Mouse (Mus musculus) retina, postnatal 1 day (tissue): Measurements from ENCODE around the gene Stk39.

ENCODE experiments used
- DNase-seq: peaks from one replicate; pipeline ENCODE4 v3.0.0-alpha.2; 2012

The Stk39 gene

DNA sequence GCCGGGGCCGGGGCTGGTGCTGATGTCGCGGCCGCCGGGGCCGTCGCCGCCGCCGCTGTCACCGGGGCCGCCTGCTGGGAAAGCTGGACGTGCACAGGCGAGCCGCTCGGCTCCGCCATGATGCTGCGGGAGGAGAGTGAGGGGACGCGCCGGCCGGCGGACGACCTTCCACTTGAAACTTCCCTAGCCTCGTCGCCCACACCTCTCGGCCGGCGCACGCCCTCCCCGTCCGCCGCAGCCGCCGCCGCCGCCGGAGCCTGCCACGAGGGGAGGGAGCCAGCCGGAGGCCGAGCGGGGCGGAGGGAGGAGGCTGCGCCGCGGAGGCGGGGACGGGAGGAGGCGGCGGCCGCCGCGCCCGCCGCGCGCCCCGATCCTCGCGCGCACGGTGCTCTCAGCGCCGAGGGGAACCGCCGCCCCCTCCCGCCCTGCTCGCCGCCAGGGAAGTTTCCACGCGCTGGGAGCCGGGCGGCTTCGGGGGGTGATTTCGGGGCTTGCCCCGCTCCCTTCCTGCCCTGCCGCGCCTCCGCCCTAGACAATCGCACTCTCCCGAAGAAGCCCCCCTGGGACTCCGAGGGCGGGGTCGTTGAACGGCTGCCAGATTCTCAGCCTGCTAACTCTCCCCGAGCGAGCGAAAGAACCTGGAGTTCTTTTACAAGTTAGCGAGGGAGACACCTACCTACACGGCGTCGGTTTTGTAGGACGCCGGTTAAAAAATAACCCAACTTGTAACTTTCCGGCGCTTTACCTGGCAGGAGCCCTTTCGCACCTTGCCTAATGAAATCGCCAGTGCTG is at the start of gene Stk39:
Stk39 (minus strand) TSS at position 510 of the 792 bp plus-strand sequence.
- peak; percentile 84 for DNase-seq

DNA sequence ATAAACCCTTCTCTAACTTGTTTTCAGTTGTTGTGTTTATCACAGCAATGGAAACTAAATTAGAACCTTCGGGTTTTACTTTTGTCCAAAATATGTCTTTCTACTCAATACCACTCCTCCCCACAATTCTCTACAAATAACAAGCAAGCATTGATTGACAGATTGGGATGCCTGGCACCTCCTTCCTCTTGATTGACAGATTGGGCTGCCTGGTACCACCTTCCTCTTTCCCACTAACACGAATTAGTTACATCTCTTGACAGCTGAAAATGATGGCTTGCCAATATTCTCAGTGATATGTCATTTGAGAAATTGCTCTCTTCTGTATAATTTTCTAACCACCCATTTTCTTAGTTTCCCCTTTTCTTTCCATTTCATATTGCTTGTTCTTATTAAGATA is 43.3 kb upstream of the Stk39 start:
- no peak for DNase-seq

DNA sequence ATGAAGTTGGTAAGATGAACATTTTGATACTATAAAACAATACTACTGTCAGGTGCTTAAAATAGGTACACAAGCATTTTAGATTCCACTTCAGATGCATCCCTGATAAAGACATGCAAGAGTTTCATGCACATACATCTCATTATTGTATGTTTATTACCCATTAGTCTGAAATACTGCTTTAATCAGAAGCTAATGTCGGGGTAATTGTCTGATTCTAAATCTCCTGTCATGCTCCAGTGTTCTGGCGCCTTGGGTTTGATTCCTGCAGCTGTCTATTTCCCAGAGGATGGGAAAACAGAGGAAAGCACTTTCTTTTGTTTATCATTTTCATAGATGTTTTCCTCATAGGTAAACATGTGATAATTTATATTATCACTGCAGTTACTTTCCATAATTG is 31.1 kb upstream of the Stk39 start:
- no peak for DNase-seq

DNA sequence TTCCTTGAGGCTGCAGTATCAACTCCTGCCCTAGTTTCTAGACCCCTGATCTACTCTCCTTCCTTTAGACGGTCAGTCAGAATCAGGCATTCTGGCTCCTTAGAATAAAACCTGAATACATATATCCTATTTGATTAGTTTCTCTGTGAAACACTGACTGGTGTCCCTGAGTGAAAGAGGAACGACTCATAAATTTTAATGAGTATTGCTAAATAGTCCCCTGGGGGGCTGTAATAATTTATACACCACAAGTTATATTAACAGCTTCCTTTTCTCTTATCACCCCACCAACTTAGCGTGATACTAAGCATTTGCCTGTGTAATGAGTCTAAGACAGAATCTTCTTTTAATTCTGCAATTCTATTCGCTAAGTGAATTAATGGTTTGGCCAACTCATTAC is 30.7 kb upstream of the Stk39 start:
- DNase-seq = peak; percentile 5

DNA sequence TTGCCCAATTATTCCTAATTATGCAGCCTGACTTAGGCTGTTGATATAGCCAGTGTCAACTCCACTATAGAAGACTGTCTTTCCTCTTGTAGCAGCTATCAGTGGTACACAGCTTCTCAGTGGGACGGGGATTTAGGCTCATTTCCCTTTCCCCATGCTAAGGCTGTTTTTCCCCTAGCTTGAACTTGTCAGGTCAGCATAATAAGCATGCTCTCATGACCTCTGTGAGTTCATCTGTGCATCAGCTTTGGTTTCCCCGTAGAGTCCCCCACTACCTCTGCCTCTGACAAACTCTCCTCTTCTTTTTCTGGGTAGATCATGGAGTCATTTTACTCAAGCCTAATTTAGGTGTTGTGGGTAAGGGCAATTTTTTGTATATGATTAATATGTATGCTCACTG is 30.2 kb upstream of the Stk39 start:
- DNase-seq = peak; percentile 5

DNA sequence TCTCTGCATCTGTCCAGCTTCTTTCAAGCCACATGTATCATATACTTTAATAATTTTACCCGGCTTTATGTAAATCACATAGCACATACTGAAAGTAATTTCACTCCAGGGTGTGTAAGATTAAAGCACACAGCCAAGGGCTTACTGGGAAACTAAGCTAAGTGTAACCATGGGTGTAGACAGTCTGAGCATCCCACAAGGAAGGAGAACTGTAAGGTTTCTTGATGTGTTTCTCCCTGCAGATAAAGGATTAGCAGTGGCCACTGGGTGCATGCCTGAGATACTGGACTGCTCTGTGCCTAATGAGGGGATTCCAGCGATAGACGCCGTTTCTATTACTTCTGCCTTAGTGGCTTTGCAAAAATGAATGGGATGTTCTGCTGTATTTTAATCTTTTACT is 14.2 kb upstream of the Stk39 start:
- DNase-seq = peak; percentile 36

DNA sequence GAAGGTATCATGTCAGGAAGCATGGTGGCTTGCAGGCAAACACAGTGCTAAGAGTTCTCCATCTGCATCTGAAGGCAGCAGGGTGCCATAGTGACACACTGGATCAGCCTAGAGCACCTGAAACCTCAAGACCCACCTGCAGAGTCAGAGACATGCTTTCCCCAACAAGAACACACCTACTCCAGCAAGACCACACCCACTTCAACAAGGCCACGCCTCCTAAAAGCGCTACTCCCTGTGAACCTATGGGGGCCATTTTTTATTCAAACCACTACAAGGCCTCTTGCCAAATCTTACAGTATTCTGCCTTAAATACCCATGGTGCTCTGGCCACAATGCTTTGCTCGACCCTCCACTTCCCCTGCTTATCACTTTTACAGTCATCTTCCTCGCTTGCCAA is 13.1 kb upstream of the Stk39 start:
- no peak for DNase-seq

DNA sequence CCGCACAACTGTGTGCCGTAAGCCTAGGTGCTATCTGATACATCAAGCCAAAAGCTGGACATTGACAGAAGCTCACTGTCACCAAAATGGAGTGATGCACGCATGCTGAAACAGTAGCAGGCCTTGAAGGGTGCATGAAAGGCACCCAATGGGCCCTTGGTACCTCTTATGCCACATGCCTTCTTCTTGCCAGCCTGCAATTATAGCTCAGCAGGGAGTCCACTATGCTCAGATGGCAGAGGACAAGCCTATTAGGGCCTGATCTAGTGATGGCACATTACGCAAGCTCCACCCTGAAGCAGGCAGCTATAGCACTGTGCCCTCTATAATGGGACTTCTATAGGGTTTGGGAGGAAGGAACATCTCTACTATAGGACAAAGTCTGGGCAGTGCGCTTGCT is 10.8 kb upstream of the Stk39 start:
- peak; percentile 65 for DNase-seq

DNA sequence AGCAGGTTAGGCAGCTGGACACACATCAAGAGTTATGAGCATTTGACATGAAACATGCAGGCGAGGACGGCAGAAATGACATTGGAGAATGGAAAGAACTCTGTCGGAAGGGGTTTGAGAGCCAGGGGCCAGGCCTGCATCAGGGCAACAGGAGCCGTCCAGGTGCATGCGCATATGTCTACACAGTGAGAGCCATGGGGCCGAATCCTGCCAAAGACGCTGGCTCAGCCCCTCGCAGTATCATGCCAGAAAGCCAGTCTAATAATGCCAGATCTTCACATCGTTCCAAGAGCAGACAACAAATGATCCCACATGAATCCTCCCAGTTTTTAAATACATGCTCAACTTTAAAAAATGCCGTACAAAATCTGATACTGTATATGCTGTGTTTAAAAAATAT is 7.8 kb upstream of the Stk39 start:
- no peak for DNase-seq

DNA sequence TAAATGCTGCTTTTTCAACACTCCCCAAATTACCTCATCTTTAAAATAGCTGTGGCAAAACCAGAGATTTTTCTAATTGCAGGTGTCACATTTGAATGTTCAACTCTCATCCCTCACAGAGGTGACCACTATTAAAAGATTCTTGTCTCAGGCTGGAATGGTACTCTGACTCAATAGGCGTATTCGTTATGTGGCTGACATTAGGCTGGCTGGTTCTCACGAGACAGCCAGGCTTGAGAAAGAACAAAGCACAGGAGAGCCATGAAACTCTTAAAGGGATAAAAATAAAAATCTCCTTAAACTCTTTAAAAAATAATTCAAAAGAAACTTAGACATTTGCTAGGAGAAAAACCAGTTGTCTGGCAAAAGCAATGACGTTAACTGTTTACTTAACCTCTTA is 853 bp upstream of the Stk39 start:
- DNase-seq = no peak

DNA sequence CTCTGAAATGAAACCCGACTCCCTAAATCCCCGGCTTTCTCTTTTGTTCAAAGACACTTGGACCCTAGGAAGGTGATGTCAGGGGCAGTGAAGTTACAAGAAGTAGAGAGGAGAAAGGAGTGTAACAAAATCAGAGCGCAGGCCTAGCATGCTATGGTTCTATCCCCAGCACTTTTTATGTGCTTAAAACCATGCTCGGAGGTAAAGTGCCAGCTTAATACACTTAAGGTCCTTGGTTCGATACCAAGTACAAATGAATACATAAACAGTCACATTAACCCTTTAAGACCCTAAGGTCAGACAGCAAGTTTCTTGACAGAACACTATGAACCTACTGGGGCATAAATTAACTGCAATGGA is 463 bp upstream of the Stk39 start:
- DNase-seq = no peak

DNA sequence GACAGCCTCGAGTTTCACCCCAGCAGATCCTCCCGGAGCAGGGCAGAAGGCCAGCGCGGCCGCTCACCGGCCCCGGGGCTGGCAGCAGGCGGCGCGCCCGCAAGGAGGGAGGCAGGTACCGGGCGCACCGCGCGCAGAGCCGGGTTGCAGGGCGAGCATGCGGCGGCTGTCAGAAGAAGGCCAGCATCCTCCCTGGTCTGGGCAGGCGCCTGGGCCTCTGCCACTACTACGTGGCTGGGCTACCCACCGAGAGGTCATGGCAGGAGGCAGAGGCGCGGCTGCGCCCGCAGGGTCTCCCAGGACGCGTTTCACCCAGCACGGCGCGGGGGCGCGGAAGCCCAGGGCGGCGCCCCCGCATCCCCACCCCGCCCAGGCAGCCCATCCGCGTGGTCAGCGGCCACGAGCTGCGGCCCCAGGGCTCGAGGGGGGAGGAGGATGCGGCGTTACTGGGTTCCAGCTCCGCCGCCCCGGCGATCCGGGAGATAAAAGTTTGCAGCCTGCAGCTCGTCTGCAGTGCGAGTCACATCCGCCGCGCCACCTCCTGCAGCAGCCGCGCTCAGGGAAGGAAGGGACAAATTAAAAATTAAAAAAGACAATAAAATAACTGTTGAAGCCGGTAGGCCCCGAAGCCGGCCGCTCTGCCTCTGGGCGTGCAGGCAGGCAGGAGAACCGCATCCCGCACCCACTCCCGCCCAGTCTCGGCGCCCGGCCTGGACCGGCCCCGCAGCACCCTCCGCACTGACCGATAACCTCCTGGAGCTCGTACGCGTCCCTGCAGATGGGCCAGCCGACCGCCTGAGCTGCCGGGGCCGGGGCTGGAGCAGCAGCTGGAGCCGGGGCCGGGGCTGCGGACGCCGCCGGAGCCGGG is 943 bp downstream of the Stk39 start:
- peak; percentile 77 for DNase-seq

DNA sequence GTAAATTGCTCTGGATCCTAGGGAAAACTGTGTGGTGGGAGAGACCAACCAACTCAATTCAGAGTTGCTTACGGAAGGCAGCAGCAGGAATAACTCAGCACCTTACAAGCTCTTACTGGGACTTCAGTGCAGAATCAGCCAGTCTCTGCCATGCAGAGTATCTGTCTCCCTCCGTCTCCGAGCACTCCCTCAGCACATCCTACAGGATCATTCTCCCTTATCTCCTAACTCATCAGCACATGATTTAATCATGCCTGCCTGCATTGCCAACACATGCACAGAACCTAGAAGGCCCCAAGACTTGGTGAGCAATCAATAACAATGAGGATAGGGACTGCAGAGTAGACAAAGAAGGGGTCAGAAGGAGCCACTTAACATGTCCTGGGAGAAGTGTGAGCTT is 2.6 kb downstream of the Stk39 start:
- DNase-seq = no peak

DNA sequence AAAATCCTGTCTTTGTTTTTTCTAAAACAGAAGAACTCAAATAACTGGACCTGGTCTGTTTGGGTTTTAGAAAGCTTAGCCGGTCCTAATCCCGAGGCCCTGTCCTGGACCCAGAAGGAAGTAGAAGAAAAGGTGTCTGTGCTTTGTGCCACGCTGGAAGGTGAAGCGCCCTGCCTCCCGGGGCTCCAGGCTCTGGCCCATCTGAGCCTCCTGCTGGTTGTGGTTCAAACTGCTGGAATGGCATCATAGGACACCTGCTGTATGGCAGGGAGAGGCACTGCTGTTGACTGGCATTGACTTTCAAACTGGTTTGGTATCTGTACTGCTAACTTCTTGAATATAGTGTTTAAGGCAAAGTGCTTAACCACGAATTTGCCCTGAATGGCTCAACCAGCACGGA is 3.4 kb downstream of the Stk39 start:
- peak; percentile 44 for DNase-seq

DNA sequence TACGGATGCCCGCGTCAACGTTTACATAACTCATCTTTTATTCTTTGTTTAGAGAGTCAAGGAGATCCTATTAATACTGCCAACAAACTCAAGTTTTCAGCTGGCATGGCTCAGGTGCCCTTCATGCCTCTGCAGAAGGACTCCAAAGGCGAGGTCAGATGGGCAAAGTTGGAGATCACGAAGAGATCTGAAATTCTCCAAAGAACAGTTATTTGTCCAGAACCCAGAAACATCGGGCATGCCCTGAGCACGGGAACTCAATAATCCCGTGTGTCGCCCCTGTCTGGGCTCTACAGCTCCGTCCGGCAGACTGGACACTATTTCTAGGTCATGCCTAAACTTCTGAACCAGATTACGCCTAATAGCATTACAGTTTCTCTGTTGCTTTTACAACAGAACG is 3.8 kb downstream of the Stk39 start:
- no peak for DNase-seq

DNA sequence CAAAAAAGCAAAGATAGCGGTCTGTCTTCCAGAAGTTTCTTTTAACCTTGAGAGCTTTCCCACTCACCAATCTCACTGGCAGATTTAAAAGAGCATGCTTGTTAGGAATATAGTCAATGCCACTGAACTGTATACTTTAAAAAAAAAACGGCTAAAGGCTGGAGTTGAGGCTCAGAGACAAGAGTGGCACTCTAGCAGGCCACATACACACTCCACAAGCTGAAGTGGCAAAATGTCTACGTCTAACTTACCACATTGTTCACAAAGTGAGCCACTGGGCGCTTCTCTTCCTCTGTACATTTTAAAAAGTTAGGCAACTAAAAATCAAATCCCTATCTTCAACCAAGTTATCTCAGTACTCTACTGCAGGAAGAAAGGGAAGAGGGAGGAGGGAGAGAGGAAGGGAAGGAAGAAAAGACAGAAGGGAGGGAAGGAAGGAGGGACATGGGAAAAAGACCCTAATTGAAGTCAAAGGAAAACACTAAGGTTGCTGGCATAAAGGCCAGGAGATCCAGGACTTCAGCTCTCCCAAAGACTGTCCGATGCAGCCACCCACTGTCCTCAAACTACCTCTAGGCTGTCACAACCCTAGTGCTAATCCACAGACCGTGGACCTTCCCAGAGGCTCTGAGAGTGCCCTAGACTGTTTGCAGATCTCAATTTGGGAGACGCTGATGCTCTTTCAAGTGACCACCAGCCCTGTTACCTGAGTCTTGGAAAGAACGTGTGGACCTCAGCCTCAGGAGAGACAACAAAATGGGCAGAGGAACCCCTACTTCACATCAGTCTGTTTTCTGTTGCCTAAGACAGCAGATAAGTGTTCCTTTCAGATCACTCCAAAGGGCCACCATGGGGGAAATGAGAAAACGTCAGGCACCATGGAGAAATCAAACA is 4.7 kb downstream of the Stk39 start:
- no peak for DNase-seq

DNA sequence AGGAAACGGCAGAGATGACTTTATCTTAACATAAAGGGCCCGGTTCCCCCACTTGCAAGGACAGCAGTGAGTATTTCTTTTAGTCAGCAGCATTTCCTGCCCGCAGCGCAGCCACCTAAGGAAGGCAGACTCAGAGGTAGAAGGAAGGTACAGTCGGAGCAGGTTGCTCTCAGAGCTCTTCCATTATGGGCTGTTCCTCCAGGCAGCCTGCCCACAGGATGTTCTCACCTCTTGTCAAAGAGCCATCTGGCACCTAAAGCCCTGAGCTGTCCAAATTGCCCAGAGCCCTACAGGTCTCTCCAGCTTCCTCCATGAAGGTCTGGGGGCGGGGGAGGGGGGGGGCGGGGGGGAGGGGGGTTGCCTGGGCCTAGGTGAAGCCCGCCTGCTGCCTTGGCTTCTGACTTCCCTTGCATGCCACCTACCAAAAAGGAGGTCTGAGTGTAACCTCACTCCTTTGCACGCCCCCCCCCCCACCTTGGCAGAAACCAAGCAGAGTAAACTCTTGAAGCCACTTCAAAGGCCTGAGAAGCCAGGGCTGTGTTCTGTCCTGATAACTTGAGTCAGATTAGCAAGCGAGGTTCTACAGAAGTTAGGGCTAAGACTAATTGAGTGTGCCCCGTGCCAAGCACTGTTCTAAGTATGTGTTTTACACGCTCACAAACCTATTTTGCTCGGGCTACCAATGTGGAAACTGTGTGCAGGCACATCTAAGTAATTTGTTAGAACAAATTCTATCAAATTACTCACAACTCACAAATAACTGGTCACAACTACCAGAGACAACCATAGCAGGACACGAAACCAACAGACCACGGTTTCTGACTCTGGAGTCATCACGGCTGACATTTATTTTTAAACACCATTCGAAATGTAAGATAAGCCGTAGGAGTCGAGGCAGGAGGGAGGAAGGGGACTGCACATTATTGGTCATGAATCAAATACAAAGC is 5.7 kb downstream of the Stk39 start:
- DNase-seq = no peak

DNA sequence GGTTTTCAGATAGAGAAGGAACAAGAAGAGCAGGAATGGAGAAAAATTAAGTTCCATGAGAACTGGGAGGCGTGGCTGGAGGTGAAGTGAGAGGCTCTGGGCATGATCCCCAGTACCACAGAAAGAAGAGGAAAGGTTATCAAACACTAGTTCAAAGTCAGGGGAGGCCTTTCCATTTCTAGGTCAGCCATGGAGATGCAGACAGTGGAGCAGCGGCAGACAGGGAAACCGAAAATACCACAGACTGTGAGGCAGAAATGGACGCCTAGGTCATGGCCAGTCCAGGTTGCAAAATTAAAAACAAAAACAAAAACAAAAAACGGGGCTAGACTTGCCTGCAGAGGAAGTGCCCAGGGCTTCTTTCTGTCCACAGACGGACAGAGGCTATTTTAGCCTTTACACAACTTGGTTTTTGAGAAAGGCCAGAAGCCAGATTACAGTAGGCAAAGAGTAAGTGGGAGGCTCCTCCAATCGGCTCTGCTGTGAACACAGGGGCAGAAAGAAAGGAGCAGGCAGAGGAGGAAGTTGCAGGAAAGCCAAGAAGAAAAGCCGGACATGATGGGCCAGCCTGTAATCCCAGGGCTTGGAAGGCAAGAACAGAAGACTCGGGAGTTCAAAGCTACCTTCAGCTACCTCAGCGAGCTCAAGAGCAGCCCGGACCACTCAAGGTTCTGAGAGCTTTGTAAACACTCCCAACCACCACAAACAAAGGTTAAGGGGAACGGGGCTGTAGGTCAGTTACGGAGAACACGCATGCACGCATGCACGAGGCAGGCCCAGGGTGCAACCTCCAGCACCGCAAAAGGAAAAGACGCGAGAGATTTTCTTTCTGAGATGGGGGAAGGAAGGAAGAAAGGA is 6.6 kb downstream of the Stk39 start:
- no peak for DNase-seq

DNA sequence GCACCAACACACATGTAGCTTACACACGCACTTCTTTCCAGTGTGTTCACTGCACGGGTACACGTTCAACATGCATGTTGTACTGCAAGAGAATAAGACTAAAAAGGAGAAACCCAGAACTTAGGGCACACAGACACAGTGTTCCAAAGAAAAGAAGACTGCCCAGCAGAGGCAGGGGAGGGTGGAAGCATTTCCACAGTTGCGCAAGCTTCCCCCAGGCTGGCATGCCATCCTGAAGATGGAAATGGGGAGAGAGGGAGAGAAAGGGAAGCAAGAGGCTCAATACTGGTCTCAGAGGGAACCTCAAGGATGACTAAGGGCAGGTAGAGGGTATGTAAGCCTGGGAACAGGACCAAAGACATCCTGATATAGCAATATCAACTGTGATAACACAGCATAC is 7.6 kb downstream of the Stk39 start:
- DNase-seq = no peak

DNA sequence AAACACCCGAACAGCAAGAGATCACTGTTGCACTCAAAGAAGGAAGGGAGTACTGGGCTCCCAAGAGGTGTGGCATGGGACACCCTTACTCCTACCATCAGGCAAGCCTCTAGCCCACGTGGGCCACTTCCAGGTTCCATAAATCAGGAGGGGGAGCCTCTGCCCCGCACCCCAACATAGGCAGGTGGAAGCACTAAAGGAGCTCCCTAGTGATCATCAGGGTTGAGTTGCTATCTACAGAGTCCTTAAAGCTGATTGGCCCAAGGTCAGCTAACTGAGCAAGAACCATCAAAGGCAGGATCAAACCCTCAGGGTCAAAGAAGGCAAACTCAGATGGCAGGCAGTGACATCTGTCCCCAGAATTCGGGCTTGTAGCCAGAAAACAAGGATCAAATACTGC is 8.3 kb downstream of the Stk39 start:
- DNase-seq = no peak

DNA sequence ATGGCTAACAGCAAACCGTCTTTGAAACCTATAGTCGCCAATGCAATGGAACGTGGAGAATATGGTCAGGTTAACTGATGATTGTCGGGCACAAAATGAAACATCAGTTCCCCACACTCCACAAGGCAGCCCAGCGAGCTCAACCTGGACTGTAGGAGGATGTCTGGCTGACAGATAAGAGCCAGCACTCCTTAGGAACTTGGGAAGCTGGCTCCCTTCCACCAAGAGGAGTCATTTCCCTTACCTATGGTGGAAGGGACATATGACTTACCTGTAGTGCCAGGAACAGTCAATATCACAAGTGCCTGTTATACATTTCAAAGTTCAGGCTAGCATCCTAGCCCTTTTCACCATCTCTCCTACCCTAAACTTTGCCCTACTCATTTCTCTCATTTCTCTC is 14.0 kb downstream of the Stk39 start:
- no peak for DNase-seq
